Mouse (Mus musculus) kidney, adult 2 months (tissue): ENCODE results near the gene Ufc1. TPM values are rescaled to one million over a fixed set of nuclear protein-coding genes. Genes with fewer than 3 reads are reported as not detected.
"Not testable (repeated sequence)": the region's sequence is repeated elsewhere in the genome, so short reads cannot be mapped to it uniquely, and the experiment has no call there.

Experiments used
- DNase-seq: peaks from one replicate; pipeline ENCODE4 v3.0.0; 2021
- H3K27ac ChIP-seq: fragments of 200-500 bp; 2 replicates; pipeline ENCODE4 v1.5.1; 2012; ENCODE audit warnings: low read depth, low read length, control low read depth, inconsistent platforms; ENCODE audit not compliant: insufficient read depth
- H3K27me3 ChIP-seq: fragments of 200-500 bp; replicated peaks from 2 replicates; pipeline ENCODE4 v1.6.1; 2012; ENCODE audit warnings: mild to moderate bottlenecking, moderate library complexity, low read length, inconsistent platforms; ENCODE audit not compliant: control insufficient read depth, insufficient read depth
- H3K36me3 ChIP-seq: fragments of 200-500 bp; 2 replicates; pipeline ENCODE4 v1.6.1; 2012; ENCODE audit warnings: mild to moderate bottlenecking, moderate library complexity, low read length, inconsistent platforms; ENCODE audit not compliant: control insufficient read depth, insufficient read depth
- H3K4me1 ChIP-seq: fragments of 200-500 bp; 2 replicates; pipeline ENCODE4 v1.6.1; 2011; ENCODE audit warnings: low read length; ENCODE audit not compliant: control insufficient read depth, insufficient read depth
- H3K4me3 ChIP-seq: fragments of 200-500 bp; 2 replicates; pipeline ENCODE4 v1.5.1; 2011; ENCODE audit warnings: mild to moderate bottlenecking, low read depth, low read length, control low read depth; ENCODE audit not compliant: insufficient read depth
- CTCF ChIP-seq: fragments of 200-500 bp; conservative IDR thresholded peaks from 2 replicates; pipeline ENCODE4 v1.5.1; 2011; ENCODE audit warnings: low read depth, mild to moderate bottlenecking, control low read depth, low read length, moderate library complexity, mixed read lengths; ENCODE audit not compliant: insufficient read depth, insufficient read length
- POLR2A ChIP-seq: fragments of 200-500 bp; IDR thresholded peaks from one replicate; pipeline ENCODE4 v1.6.1; 2011; ENCODE audit warnings: low read depth, low read length, control low read depth
- WGBS: fragments of 180-500 bp; shearing (Covaris S2); methylation state at CpG from one replicate; pipeline ENCODE4 v1.1.7; 2018; 5-methylcytosine and 5-hydroxymethylcytosine counted together
- polyA plus RNA-seq: library from polyadenylated mRNA; depleted of rRNA; stranded (reverse); fragments of >200 nt; gene quantifications from 2 replicates; pipeline ENCODE4 v1.2.3, GENCODE M21; 2012

Gene Ufc1
- polyA plus RNA-seq, 1 experiment: 59.5 TPM

DNA sequence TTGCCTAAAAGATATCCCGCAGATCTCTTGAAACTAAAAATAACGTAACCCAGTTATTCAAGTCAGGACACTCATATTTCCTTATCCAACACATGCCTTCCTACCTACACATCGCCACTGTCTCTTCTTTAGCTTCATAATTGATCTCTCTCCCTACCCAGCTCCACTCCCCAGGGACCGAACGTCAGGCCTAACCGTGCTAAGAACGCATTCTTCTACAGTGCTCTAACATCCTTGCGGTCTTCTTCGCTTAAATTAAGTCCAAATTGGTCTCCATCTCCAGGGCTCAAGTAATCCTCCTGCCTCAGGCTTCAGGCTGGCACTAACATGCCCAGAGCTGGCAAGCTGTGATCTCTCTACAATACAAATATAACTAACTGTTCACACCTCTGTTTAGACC lies 33.4 kb upstream of the Ufc1 start:
- no peaks in the 10 kb centered on the region for H3K27me3 ChIP-seq
- 15% methylated on average over 9 of the region's 9 CpGs for WGBS
- peak overlapping the region; percentile 82 for H3K27ac ChIP-seq
- no peak for DNase-seq
- H3K36me3 ChIP-seq: no peaks in the 10 kb centered on the region
- H3K4me3 ChIP-seq: peak overlapping the region; percentile 74
- no peak for TF ChIP-seq POLR2A
- TF ChIP-seq CTCF: no peak
- H3K4me1 ChIP-seq: peaks cover 12% of the 10 kb centered on the region; the same call in 1 of the 2 replicates

DNA sequence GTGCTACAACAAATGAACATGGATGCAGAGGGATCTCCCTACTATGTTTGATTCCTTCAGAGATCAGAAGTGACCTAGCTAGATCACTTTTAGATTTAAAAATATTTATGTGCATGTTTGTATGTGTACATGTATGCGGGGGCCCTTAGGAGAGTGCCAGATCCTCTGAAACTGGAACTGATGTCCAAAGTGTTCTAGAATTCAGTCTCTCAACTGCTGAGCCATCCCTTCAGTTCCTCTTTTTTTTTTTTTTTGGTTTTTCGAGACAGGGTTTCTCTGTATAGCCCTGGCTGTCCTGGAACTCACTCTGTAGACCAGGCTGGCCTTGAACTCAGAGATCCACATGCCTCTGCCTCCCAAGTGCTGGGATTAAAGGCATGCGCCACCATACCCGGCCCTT lies 31.8 kb upstream of the Ufc1 start:
- not testable (repeated sequence) for H3K27ac ChIP-seq

DNA sequence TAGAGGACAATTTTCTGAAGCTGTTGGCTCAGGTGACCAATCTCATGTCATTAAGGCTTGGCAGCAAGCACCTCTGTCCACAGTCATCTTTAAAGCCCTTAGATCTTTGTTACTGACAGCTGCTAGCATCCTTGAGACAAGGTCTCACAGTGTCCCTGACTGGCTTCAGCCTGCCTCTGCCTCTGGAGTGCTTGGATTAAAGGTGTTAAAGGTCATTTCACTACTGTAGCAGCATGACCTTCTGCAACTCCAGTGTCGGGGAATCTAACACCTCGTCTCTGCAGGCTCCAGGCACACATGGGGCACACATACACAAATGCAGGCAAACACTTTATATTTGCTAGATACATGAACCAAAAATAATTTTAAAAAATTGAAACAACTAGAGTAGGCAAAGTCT lies 30.7 kb upstream of the Ufc1 start:
- DNase-seq: no peak
- H3K4me1 ChIP-seq: peaks cover 6% of the 10 kb centered on the region; the same call in 1 of the 2 replicates
- no peak for TF ChIP-seq CTCF
- TF ChIP-seq POLR2A: no peak
- H3K27me3 ChIP-seq: no peaks in the 10 kb centered on the region
- 51% methylated on average over 2 of the region's 2 CpGs for WGBS
- no peaks in the 10 kb centered on the region for H3K36me3 ChIP-seq
- no peak overlapping the region for H3K27ac ChIP-seq
- no peak overlapping the region for H3K4me3 ChIP-seq

More for the DNA sequence above, 31.8 kb upstream of the Ufc1 start:
- H3K36me3 ChIP-seq, DNase-seq, H3K27me3 ChIP-seq, H3K4me3 ChIP-seq: not testable (repeated sequence)
- H3K4me1 ChIP-seq: peaks cover 12% of the 10 kb centered on the region; the same call in 1 of the 2 replicates
- WGBS: 73% methylated on average over 4 of the region's 4 CpGs

DNA sequence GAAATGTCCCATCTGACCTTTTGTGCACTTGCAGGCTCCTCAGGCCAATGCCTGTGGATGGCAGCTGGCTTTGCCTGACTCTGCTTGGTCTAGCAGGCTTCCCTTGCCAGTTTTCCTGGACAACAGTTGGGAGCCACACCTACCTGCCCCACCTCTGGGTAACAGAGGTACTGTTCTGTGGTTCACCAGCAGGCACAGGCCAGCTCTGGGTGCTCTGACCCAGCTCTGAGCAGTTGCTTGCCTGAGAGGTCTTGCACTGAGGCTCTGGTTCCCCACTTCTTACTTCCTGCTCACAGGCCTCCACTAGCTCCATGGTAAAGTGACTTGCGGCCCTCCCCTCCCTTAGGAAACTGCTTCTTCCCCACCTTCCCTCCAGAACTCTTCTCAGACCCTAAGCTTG lies 27.2 kb upstream of the Ufc1 start:
- Histone ChIP-seq H3K27ac (peak overlapping the region; percentile 79), H3K27me3 (no peaks in the 10 kb centered on the region), H3K36me3 (no peaks in the 10 kb centered on the region), H3K4me1 (peaks cover 2% of the 10 kb centered on the region; the same call in 1 of the 2 replicates), H3K4me3 (no peak overlapping the region)
- 80% methylated on average over 1 of the region's 1 CpGs for WGBS
- TF ChIP-seq POLR2A: no peak
- TF ChIP-seq CTCF: 0 out of 2 replicates have a peak, but pooled peaks have one; percentile 13
- peak; percentile 70 for DNase-seq

DNA sequence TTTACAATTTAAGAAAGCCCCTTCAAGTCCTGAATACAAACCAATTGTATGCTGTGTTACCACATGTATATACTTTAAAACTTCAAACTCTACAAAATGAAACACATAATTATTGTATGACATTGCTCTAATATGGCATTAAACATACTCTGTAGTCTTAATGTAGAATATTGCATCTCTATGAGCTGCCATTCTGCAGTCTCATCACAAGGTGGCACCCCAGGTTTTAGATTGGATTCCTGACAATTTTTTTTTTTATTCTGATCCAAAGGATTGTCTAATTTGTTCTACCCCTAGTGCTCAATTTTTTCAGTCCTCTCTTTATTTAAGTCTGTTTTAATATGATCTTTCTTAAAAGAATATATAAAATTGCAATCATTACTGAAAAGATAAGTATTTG lies 26.6 kb upstream of the Ufc1 start:
- H3K4me1 ChIP-seq: peaks cover 2% of the 10 kb centered on the region; the same call in 1 of the 2 replicates
- no peak overlapping the region for H3K4me3 ChIP-seq
- no peak for TF ChIP-seq CTCF
- no peak for TF ChIP-seq POLR2A
- no peaks in the 10 kb centered on the region for H3K36me3 ChIP-seq
- H3K27ac ChIP-seq: no peak overlapping the region
- no peaks in the 10 kb centered on the region for H3K27me3 ChIP-seq
- no peak for DNase-seq

DNA sequence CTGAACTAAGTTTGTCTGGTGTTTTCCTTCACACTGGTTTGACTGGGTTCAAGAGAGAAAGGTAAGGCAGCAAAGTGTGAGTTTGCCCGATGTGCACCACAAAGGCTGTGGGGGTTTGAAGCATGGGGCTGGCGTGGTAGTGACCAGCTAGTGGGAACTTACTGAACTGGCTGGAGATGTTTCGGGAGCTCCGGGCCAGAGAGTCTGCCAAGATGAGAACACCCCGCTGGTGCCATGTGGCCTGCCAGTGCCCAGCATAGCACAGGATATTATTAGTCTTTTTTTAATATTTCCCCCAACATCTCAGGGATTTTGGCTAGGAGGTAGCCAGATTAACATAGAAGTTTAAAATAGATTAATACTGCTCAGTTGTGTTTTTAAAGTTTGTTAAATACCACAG lies 25.3 kb upstream of the Ufc1 start:
- no peak for DNase-seq
- H3K36me3 ChIP-seq: no peaks in the 10 kb centered on the region
- H3K4me1 ChIP-seq: peaks cover 2% of the 10 kb centered on the region; the same call in 1 of the 2 replicates
- 11% methylated on average over 5 of the region's 5 CpGs for WGBS
- peak overlapping the region; percentile 29 for H3K4me3 ChIP-seq
- TF ChIP-seq CTCF: no peak
- no peak for TF ChIP-seq POLR2A
- H3K27ac ChIP-seq: no peak overlapping the region
- H3K27me3 ChIP-seq: no peaks in the 10 kb centered on the region

DNA sequence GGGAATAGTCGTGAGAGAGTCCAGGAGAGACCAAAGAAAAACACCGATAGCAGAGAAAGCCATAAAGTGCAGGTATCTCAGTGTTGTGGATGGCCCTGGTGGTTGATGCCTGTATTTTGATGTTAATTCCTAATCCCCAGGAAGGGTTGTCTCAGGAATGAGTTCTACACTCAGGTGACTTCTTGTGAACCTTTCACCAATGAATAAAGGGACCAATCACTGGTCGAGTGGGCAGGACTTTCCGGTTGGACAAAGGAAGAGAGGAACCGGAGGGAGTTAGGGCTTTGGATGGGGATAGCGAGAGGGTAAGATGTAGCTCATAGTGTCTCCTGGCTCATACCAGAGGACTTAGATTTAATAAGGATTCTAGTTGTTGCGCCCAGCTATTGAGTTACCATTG lies 24.9 kb upstream of the Ufc1 start:
- H3K36me3 ChIP-seq: no peaks in the 10 kb centered on the region
- TF ChIP-seq POLR2A: no peak
- no peak for TF ChIP-seq CTCF
- H3K27ac ChIP-seq: no peak overlapping the region
- peak overlapping the region; percentile 29 for H3K4me3 ChIP-seq
- H3K27me3 ChIP-seq: no peaks in the 10 kb centered on the region
- 12% methylated on average over 7 of the region's 7 CpGs for WGBS
- H3K4me1 ChIP-seq: peaks cover 2% of the 10 kb centered on the region; the same call in 1 of the 2 replicates
- DNase-seq: peak; percentile 69

DNA sequence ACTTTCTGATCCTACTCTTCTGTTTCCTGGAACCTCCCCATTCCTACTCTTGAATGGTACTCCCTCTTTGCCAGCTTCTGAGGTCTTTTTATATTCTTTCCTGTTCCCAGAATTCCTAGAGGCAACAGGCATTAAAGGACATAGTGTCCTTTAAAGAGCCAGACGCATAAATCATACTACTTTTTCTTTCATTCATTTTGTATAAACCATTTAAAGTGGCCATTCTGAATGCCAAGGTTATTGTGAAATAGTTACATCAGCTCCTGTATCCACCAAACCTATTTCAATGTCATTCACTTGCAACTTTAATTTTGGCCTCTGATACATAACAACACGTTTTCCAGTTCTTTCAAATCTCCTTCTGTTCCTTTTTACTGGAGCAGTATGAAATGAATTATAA lies 14.5 kb upstream of the Ufc1 start:
- H3K27ac ChIP-seq: no peak overlapping the region
- no peak for DNase-seq
- no peaks in the 10 kb centered on the region for H3K36me3 ChIP-seq
- WGBS: 56% methylated on average over 2 of the region's 2 CpGs
- TF ChIP-seq CTCF (no peak), POLR2A (no peak)
- H3K27me3 ChIP-seq: no peaks in the 10 kb centered on the region
- no peaks in the 10 kb centered on the region for H3K4me1 ChIP-seq
- H3K4me3 ChIP-seq: no peak overlapping the region

DNA sequence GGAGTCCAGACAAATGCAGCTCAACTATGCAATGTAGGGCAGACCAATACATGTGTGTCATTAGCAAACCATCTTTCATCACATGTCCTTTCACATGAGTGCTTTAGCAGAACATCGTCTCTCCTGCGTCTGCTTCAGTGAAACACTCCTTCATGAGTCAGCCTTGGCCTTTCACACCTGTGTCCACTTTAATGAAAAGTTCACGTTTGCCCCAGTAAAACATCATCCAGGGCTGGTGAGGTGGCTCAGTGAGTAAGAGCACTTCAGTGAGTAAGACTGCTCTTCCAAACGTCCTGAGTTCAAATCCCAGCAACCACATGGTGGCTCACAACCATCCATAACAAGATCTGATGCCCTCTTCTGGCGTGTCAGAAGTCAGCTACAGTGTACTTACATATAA lies 11.3 kb upstream of the Ufc1 start:
- H3K4me1 ChIP-seq, H3K27ac ChIP-seq, H3K36me3 ChIP-seq, H3K27me3 ChIP-seq, H3K4me3 ChIP-seq, DNase-seq: not testable (repeated sequence)
- 66% methylated on average over 5 of the region's 5 CpGs for WGBS
